Mouse (Mus musculus) brain, embryonic 18.5 days (tissue): ENCODE results near the gene Nfia.

Experiments used
- DNase-seq: peaks from one replicate; pipeline ENCODE4 v3.0.0-alpha.2; 2012; ENCODE audit warnings: low read depth, low spot score

The Nfia gene

DNA sequence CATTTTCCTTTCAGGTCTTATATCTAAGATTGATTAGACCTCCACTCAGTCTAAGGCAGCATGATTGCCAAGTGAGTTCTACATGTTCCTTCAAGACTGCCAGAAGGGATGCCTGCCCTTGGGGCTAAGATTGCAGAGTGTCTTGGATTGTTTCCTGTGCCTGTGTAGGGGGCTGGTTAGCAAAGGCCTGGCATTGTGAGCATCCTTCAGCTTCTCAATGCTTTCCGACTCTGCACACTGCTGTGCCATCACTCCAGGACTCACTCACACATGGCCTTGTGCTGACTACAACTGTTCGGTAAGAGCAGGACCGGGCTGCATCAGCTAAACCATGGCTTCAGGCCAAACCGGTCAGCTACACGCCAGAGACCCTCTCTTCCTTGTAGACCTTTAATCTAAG is 229.7 kb downstream of the Nfia start:
- DNase-seq = no peak

DNA sequence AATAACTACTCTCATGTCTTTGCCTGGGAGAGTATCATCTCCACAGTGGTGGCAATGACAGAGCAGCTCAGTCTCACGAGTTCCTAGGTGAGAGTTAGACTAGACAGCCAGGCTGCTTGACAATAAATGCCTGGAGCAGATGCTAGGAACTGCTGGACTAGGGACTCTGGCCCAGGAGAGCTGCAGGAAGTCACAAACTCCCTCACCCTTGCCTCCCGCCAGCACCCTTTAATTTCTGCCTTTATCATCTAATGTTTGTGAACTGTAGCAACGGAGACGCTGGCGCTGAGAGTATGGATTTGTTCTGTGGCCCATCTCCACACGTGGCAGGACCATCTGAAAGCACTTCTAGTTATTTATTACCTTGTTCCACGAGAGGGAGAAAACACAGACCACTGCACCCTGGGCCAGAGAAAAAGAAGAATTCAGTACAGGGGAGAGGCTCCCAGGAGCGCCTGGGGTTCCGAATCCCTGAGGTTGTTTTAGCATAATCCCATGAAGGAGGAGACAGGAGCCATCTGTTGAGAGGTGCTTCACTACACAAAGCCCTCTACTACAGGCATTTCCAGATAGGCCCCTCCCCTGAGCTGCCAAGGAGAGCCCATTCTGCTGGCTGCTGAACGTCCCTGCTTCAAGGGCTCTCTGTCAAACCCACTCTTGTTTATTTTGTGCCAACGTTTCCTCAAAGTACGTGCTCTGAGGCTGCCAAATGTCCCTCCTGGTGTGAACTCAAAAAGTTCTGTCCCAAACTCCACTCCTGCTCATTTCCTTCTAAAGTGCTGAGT is 231.0 kb downstream of the Nfia start:
- DNase-seq = no peak

DNA sequence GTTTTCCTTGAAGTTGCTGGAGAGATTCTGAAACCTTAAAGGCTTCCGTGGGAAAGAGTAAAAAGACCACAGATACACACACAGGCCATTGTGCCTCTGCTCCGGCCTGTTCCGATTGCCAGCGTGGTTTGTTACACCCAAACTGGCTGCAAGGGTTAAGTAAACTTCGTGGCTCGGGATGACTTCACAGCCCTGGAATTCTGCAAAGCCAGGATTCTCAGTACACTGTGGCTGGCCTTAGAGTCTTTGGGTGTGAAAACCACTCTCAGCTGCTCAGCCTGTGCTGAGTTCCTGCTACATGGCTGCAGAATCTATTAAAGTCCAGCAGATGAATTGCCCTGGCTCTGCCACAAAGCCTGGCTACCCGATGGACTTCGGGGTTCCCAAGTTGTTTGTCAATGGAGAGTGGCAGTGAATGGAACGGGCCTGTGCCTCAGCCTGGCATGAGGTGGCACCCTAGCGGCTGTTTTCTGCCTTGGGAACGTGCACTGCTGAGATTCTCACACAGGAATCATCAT is 231.6 kb downstream of the Nfia start:
- DNase-seq = no peak

DNA sequence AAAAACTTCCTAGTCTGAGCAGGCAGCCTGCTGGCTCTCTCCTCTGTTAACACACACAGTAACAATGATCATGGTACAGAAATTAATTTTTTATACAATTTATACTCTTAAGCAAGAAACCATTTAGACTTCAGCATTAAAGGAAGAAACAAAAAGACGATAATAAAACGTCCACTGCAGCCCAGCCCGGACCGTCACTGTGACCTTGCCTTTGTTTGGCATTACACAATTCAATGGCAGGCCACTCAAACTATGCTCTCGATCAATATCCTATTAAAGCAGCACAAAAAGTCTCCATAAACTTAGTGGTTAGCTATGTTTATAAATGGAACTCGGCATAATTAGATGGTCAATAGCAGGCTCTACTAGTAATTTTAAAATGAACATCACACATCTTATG is 232.5 kb downstream of the Nfia start:
- DNase-seq = no peak

DNA sequence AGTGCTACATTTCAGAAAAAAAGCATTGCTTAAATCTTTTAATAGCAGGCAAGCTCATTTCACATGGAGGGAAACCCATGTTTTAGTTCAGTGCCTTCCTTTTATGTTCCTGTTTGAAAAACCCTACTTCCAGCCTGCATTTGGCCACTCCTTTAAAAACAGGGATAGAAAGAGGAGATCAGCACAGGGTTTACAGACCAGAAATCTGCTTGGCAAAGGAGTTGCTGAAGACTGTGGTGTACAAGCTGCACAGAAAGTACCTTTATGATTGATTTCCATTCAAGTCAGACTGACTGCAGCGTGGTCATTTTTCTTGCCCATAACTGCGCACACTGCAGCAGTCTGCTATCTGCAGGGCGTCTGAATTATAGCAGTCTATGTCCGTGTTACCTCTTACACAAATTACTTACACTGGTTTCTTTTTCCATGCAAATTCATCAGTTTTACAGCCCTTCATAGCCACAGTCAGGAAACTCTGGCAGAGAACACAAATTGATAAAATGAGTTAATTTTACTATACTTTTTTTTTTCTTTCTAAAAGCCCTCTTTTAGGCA is 236.4 kb downstream of the Nfia start:
- no peak for DNase-seq

DNA sequence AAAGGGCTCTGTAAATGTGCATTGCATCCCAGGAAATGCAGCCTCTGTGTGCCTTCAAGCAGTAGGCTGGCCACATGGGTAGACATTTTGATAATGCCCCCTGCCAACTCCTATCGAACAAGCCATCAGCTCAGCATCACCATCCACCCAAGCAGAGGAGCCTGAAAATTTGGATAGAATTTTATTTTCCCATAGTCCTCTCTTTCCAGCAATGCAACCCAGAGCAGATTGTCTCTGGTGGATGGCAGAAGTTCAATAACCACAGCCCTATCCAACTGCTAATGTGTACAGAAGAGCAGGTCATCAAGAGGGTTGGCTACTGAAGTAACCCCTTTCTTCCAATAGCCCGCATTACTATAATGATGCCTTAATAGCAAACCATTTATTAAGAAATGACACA is 237.4 kb downstream of the Nfia start:
- no peak for DNase-seq

DNA sequence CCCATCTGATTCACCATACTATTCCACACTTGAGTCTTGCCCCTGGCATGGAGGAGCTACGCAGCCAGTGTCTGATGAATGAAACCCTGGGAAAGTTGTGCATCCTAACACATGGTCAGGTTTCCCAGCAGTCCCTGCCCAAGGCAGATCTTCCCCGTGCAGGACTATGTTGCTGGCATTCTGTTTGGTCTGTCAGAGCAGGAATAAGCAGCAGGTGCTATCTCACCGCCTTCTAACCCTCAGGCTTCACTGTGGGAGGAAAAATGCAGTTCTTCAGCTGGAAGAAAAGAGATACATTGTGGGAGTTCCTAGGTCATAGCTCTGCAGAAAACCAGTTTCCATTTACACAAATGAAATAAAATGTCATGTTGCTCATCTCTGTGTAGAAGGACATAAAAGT is 247.3 kb downstream of the Nfia start:
- no peak for DNase-seq

DNA sequence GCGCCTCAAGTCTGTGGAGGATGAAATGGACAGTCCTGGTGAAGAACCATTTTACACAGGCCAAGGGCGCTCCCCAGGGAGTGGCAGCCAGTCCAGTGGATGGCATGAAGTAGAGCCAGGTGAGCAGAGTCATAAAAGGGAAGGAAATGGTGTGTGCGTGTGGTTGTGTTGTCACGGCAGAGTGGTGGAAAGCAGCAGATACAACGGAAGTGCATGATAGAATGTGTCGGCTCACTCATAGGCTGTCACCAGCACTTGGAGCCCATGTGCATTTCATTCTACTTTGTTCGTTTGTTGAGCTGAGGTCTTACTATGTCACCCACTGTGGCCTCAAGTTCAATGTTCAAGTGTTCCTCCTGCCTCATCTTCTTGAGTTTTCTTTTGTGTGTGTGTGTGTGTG is 248.3 kb downstream of the Nfia start:
- DNase-seq = no peak

DNA sequence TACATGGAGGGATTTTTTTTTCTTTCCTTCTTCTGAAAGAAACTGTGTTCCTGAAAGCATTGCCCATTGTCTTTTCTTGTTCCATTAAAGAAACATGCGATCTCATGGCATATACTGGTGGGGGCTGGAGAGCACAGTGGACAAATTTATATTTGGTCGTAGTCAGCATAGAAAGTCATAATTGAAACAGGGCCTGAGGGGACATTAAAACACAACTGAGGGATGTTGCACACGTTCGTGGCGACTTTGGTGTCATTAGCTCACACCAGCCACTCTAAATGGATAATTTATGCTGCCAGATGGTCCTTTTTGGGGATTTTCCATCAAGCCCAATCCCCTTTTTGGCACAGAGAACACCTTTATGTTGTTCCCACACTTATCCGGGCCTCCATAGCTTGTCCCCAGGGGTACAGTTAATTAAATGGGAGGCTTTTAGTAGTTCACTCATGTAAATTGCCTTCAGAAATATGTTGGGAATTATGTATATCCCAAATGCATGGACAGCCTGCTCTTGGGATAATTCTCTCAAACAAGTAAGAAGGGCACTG is 250.8 kb downstream of the Nfia start:
- no peak for DNase-seq

DNA sequence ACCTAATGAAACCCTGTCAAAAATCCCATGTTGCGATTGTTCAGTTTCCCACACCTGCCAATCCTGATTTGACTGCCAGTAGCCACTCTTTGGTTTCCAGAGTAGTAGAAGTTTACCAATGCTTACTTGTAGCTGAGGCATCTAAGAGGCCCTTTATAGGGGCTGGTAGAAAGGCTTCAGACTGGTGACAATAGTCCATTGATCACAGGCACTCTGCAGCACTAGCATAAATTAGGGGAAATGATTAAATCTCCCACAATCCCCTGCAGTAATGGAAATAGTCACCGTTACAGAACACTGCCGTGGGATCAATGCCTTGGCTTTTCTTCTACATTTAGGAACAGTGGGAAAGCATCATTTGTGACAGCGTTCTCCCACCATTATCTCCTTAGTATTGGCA is 254.9 kb downstream of the Nfia start:
- no peak for DNase-seq

DNA sequence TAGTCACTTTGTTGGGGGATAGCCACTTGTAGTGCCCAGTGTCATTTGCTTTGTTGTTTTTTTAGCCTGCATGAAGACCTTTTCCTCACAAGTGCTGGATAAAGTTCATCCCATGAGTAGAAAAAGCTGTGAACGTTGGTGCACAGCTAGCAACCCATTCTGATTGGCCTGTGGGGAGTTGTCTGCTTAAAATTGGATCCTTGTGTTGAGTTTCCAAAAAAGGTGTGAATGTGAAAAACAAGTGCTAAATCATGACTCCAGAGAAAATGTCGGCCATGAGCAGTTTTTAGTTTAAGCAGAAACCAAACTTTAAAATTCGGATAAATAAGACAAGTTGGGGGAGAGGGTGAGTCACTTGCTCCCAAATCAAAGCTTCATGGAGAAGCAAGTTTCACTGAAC is 259.3 kb downstream of the Nfia start:
- DNase-seq = no peak

DNA sequence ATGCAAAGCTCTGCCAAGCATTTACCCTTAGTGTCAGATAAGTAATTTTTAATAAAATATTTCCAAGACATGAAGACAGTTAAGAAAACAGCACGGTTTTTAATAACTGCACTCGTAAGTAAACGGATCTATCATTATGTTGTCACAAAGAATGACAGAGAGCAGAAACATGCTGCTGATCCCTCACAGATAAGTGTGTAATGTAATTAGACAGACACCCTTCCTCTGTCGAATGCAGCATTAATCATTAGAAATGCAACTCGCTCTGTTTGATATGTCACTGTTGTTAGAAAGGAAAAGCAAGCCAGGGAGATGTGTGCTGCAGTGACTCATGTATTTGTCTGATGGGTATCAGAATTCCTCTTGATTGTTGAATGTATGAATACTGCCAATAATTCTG is 259.8 kb downstream of the Nfia start:
- DNase-seq = no peak

DNA sequence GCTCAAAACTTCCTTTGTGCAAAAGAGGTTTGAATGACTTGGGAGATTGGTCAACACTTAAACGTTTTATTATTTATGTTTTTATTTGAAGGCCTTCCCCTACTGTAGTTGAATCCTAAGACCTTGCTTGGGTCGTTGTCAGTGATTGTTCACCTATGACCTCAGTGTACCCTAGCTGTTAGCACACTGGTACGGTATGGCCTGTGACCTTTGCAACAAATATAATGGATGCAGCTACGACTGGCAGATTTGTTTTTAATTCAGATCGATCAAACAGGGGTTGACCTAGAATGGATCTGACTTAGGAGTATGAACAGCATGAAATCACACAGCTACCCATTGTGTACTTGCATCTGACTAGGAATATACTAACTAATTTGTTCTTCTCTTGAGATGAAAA is 266.6 kb downstream of the Nfia start:
- DNase-seq = no peak

DNA sequence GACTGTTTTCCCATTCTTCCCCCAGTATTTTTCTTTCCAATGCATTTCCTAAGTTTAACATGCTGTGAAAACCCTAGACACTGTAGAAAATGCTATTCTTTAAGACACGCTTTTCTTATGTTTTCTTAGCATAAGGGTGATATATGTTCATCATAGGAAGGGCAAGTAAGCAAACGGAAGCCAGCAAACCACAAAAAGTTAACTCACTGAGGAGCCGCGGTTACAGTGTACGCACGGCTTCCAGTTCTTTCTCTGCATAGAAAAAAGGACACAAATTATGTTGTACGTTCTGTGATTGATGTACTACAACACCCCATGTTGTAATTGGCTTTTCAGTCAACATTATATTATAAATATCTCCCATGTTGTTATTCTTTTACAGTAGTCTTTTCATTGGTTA is 267.6 kb downstream of the Nfia start:
- no peak for DNase-seq

DNA sequence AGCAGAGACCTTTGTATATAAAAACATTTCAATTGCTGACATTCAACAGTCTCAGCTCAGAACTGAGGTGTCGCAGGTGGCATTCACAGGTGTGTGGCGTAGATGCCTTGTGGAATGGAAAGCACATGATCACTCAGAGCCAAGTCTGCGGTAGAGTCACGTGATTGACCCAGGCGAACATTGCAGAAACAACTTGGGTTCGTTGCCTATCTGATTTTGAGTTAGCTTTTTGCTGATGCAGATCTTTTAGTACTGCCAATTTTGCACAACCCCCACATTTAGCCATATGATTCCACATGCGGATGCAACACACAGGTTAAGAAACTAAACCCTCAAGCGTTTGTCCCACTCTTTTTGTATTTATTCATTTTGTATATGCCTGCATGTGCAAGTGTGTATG is 272.1 kb downstream of the Nfia start:
- no peak for DNase-seq

DNA sequence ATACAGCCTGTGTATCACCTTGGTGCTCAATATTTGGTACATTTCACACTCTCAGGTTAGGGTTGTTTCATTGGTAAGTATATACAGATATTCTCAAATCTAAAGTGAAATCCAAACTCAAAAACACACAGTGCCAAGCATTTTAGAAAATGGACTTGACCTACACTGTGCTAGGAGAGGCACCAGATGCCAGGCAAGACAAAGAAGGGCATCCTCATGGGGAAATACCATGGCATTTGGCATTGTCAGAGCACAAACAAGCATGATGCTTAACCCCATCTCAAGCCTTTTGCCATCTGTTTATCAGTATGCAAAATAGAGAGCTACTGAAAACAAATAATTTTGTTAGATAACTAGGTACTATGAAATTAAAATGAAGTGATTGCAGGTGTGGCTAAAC is 274.8 kb downstream of the Nfia start:
- no peak for DNase-seq

DNA sequence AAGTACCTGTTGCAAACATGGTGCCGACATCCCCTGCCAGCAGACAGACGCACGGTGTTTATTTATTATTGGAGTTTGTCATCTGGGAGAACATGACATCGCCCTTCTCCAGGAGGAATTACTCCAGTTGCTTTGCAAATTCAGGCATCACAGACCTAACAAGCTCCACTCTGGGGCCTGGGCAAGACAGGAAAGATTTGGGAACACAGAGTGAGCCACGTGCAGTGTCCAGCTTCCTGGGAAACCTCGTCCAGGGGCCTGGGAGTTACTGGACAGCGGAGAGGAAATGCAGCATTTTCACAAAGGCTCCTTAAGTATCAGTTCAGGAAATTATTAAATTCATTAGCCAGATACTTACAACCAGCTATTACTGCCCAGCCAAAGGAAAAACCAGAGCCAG is 277.1 kb downstream of the Nfia start:
- DNase-seq = no peak

DNA sequence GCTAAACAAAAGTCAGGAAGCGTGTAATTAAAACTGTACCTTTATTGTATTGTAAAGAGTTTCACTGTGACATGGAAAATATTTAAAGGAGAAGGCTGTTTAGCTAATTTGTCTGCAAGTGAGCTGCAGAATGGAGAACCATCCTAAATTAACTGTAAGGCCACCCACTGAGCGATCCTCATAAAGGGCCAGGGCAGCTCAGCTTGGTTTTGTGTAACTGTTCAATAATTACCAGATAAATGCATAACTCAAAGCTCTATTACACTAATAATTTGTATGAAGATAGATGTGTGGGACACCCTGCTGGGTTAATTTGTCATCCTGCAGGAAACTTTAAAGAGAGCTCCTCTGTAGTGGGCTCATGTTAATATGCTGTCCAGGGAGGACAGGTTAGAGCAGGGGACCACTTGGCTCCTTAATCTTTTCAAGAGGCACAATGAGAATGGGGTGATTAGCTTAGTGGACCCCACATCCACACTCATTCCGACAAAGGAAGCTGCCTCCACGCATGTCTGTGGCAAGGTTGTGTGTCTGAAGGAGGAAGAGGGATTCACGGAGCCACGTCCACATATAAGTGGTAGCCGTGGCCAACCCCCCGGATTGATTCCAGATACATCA is 277.6 kb downstream of the Nfia start:
- DNase-seq = no peak

DNA sequence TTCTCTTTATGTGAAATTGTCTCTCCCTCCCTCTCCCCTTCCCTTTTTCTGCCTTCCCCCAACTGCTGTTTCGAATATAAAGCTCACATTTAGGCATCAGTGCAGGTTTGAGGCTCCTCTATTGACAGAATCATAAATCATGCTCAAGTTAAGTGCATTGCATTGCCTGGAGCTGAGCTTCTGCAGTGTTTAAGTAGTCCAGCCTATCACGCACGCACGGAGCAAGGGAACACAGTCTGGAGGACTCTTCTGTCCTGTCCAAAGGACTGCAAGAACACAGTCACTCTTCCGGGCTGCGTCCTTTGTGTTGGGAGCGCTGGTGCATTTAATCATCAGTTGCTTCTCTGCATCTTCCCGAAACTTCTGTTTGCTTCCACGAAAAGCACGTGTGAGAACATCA is 278.2 kb downstream of the Nfia start:
- DNase-seq = no peak

DNA sequence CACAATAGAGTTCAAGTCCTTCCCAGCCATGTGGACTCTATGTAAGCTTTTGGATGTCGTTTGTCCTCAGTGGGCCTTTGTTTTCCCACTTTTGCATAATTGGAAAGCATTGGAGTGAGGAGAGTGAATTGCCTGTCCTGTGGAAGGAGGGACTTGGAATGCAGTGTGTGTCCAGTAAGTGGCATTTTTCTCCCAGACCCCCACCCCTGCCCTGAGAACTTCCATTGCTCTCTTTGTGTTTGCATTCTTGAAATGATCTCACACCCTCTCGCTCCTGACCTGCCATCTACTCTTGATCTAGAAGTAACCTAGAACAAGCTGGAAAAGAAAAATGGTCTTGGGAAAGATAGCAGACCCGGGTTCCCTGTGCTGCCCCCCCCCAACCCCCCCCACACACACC is 278.8 kb downstream of the Nfia start:
- DNase-seq = no peak

DNA sequence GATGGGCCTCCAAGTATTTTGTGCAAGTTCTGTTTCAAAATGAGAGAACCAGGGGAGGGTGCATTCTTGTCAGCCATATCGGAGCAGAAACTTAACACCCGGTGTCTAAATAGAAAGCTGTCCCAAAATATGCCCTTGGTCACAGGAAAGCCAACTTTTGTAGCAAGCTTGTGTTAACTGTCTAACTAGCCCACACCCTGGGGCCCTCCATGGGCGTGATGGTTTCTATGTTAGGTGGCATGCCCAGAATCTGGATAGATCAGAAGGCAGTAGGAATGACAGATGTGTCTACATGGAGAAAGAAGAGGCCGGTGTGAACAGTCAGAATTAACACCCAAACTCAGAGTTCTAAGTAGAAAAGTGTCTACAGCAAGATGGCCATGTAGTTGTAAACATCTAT is 282.5 kb downstream of the Nfia start:
- no peak for DNase-seq

DNA sequence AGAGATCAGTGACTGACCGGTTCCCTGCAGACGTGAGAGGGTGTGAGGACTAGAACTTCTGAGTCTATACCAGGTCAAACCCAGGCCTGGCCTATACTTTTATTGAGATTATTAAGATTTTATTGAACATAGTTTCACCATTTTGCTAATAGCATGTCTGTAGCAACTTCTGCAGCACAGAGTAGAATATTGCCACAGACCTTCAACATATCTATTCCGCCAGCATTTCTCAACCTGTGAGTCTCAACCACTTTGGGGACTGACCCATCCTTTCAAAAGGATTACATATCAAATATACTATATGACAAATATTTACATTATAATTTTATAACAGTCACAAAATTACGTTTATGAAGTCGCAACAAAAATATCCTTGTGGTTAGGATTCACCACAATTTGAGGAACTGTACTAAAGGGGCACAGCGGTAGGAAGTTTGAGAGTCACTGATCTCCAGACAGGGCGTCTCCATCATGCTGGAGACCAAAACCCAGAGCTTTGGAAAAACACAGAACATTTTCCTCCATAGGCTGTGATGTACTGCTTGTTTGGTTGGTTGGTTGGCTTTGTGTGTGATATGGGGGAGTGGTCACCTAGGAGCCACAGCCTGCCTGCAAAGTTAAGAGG is 284.0 kb downstream of the Nfia start:
- DNase-seq = no peak
